Mouse (Mus musculus): ENCODE measurements at regions not wholly inside any gene's neighbourhood (a gene's known extent, or its start where the extent isn't known, plus 50 kb on each side); places are given as distances from the start of the nearest gene placed in this dataset.
A peak's percentile ranks its signal among the peaks of the same experiment; 100 is the strongest.
"Not testable (repeated sequence)": the region's sequence is repeated elsewhere in the genome, so short reads cannot be mapped to it uniquely, and the experiment has no call there.

- not testable (repeated sequence) for DNase-seq (ENCODE audit: low read depth, low spot score)
Measured at GRCm38 (mm10) chr12:114909799-114910198, 1137.7 kb upstream of the Zfp386 start.

DNA sequence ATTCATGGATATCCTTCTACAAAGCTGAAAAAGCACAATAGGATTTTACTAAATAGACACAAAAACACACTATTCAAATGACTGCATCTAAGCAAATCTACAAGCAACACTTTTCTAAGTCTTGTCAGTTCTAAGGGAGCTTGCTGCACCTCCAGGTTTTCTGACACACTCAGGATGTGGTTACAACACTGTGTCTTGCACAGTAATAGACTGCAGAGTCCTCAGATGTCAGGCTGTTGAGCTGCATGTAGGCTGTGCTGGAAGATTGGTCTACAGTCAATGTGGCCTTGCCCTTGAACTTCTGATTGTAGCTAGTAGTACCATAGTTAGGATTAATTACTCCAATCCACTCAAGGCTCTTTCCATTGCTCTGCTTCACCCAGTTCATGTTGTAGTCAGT lies 1133.1 kb upstream of the Zfp386 start:
- not testable (repeated sequence) for DNase-seq (ENCODE audit: low read depth, low spot score)

DNA sequence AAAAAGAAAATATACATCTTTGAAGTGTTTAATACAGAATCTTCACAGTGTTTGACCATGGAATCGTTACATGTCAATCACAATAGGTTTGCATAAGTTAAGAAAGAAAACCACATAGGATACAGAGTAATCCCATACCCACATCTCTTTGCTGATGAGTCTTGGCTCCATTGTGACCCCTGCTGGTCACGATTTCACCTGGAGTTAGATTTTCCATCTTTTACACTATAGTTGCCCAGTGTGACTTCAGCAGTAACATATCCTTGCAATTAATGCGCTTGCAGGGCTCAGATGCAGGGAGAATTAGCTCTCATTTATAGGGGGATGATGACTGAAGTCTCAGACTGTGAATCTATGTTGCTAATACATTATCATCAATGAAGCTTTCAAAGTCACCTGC lies 1119.8 kb upstream of the Zfp386 start:
- no peak for DNase-seq (ENCODE audit: low read depth, low spot score)

GRCm38 (mm10) chr12:114932158-114932557 lies 1115.4 kb upstream of the Zfp386 start:
- no peak for DNase-seq (ENCODE audit: low read depth, low spot score)

GRCm38 (mm10) chr12:114932669-114933068 lies 1114.9 kb upstream of the Zfp386 start:
- no peak for DNase-seq (ENCODE audit: low read depth, low spot score)

DNA sequence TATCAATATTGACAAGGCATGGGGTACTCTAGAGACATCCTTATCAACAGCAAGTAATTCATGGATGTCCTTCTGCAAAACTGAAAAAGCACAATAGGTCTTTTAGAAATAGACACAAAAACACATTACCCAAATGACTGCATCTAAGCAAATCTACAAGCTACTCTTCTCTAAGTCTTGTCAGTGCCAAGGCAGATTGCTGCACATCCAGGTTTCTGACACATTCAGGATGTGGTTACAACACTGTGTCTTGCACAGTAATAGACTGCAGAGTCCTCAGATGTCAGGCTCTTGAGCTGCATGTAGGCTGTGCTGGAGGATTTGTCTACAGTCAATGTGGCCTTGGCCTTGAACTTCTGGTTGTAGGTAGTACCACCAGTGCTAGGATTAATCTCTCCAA lies 1110.7 kb upstream of the Zfp386 start:
- DNase-seq (ENCODE audit: low read depth, low spot score), result not testable (repeated sequence)

GRCm38 (mm10) chr12:114939576-114939975 lies 1107.9 kb upstream of the Zfp386 start:
- DNase-seq (ENCODE audit: low read depth, low spot score), result peak; percentile 17

- DNase-seq (ENCODE audit: low read depth, low spot score), result no peak
Measured at GRCm38 (mm10) chr12:114962105-114962504, 1085.4 kb upstream of the Zfp386 start.

DNA sequence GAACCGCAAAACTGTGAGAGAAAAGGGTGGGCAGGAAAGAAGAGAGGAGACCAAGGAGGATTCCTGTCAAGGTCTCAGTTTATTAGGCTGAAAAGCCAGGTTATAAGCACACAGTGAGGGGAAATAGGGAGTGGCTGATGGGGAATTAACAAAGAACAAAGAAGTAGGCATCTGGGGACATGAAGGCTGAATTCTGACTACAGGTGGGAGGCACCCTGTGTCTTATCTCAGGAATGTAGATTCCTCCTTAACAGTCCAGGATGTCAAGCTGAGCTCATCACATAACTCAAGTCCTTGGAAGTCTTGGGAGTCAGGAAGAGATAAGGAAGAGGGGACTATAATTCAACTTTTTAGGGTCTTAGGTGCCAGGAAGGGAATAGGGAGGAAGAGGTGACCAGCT lies 1083.3 kb upstream of the Zfp386 start:
- DNase-seq (ENCODE audit: low read depth, low spot score), result not testable (repeated sequence)

DNA sequence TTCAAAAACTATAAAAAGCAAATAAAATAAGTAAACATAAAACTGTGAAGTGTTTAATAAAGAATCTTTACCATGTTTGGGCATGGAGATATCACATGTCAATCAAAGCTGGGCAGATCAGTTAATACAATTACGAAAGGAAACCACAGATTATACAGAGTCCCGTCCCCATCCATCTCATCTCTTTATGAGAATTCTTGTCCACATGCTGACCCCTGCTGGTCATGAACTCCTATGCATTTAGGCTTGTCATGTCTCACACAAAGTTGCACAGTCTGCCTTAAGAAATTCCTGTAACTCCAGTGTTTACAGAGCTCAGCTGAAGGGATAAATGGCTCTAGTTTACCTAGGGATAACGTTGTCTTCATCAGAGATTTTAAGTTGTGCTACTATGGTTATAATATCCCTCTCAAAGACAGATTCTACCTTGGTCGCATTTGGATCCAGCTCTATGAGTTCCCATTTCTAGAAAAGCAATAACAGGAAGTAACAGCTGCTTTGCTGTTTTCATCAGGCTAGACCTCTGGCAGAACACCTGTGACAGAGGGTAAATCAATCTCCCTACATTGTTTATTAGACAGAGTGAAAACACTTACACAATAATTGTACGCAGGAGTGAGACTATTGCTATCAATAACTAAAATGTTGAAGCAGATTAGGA lies 1065.9 kb upstream of the Zfp386 start:
- peak; percentile 2 for DNase-seq (ENCODE audit: low read depth, low spot score)

DNA sequence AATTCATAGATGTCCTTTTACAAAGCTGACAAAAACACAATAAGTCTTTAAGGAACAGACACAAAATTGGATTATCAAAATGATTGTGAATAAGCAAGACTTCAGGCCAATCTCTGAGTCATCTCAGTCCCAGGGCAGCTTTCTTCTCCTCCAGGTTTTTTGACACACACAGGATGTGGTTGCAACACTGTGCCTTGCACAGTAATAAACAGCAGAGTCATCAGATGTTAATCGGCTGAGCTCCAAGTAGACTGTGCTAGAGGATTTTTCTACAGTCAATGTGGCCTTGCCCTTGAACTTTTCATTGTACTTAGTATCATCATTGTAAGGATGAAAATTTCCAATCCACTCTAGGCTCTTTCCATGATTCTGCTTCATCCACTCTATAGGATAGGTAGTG lies 1056.6 kb upstream of the Zfp386 start:
- no peak for DNase-seq (ENCODE audit: low read depth, low spot score)

DNA sequence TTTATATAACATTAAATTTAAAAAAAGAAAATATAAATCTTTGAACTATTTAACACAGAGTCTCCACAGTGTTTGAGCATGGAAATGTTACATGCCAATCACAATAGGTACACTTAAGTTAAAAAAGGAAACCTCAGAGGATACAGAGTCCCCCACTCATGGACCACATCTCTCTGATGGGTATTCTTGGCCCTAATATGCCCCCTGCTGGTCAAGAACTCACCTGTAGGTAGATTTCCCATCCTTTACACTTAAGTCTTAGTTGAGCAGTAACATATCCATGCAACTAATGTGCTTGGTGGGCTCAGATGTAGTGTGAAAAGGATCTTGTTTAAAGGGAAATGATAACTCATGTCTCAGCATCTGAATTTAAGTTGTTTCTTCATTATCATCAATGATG lies 1050.7 kb upstream of the Zfp386 start:
- DNase-seq (ENCODE audit: low read depth, low spot score), result no peak

- DNase-seq (ENCODE audit: low read depth, low spot score), result no peak
Measured at GRCm38 (mm10) chr12:115003118-115003517, 1044.4 kb upstream of the Zfp386 start.

DNA sequence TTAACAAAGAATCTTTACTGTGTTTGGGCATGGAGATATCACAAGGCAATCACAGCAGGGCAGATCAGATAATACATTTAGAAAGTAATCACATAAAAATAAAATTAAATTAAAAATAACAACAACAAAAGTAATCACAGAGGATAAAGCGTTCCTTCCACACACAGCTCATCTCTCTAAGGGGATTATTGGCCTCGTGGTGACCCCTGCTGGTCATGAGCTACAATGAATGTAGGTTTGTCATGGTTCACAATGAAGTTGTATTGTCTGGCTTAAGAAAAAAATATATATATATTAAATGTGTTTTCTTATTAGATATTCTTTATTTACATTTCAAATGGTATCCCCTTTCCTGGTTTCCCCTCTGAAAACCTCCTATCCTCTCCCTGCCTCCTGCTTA lies 1039.1 kb upstream of the Zfp386 start:
- DNase-seq (ENCODE audit: low read depth, low spot score), result no peak

DNA sequence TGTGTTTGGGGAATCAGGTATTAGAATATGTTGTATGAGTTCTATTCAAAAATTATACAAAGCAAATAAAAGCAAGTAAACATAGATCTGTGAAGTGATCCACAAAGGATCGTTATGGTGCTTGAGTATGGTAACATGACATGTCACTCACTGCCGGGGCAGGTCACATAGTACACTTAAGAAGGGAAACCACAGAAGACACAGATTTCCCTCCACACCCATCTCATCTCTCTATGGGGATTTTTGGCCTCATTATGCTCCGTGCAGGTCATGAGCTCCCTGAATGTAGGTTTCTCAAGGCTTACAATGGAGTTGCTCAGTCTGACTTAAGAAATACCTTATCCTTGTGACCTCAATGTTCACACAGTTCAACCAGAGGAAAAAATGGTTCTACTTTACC lies 1034.8 kb upstream of the Zfp386 start:
- no peak for DNase-seq (ENCODE audit: low read depth, low spot score)

DNA sequence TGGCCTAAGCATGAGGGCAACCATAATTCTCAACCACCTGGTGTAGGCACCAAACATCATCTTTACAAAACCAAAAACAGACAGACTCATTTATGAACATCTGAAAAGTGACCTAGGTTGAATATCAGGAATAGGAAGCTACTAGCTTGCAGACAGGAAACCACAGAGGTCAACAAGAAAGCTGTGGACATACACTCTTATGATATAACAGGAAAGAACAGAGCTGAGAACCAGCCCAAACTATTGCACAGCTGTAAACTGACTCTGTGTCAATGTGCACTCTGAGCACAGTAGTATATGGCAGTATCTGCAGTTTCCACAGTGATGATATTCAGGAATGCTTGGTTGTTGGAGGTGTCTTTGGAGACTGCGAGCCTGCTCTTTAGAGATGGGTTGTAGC lies 1023.8 kb upstream of the Zfp386 start:
- no peak for DNase-seq (ENCODE audit: low read depth, low spot score)

DNA sequence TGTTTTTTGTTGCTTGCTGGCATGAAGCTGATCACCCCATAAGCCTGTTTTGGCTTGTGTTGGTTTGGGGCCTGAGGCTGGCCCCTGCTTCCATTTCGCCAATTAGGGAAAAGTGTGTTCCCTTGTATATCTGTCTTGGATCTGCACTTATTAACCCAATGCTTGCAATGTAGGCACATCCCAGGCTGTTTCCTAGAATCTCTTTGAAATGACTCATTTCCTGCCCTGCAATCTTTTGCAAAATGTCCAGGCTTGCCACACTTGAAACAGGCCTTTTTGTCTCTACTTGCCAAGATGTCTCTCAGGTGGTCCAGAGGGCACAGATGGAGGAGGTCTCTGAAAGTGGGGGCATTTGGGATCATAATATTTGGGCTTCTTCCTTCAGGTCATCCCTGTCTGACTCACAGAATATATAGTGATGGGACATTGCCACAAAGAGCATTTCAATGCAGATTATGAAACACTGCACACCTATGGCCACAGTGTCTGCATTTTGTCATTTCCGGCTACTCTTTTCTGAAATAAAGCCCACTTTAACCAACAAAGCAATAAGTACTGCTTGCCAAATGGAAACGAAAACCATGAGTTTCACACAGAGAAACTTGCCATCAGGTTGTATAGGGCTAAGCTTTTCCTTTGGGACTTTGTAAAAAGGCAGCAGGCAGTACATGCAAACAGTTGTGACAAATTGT lies 1012.9 kb upstream of the Zfp386 start:
- DNase-seq (ENCODE audit: low read depth, low spot score), result no peak

DNA sequence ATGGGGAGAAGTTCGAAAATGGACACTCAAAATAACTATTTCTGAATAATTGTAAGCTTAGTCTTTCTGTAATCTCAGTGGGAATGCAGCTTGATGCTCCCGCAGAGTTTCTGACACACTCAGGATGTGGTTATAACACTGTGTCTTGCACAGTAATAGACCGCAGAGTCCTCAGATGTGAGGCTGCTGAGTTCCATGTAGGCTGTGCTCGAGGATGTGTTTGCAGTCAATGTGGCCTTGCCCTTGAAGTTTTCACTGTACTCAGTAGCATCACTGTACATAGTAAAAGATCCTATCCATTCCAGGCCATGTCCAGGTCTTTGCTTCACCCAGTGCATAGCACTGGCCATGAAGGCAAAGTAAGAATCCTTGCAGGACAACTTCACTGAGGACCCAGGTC lies 992.4 kb upstream of the Zfp386 start:
- DNase-seq (ENCODE audit: low read depth, low spot score), result no peak

DNA sequence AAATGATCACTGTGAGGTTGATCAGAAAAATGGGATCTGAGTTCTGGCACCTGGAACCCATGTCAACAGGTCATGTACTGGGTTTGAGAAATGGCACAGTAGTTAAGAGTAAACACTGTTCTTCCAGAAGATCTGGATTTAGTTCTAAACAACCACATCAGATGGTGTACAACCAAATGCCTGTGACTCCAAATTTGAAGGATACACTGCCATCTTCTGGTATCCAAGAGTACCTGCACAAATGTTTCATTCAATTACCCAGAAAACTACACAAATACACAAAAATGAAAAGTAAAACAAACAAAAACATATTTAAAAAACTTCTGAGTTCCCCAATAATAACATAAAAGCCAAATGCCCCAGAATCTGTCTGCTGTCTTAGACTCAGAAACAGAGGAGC lies 987.6 kb upstream of the Zfp386 start:
- DNase-seq (ENCODE audit: low read depth, low spot score), result not testable (repeated sequence)

GRCm38 (mm10) chr12:115067251-115067650 lies 980.3 kb upstream of the Zfp386 start:
- DNase-seq (ENCODE audit: low read depth, low spot score), result no peak

- DNase-seq (ENCODE audit: low read depth, low spot score), result not testable (repeated sequence)
Measured at GRCm38 (mm10) chr12:115091460-115091859, 956.1 kb upstream of the Zfp386 start.

- DNase-seq (ENCODE audit: low read depth, low spot score), result no peak
Measured at GRCm38 (mm10) chr12:115109742-115110141, 937.8 kb upstream of the Zfp386 start.

GRCm38 (mm10) chr12:115119134-115119826 lies 928.2 kb upstream of the Zfp386 start:
- not testable (repeated sequence) for DNase-seq (ENCODE audit: low read depth, low spot score)
